Mouse (Mus musculus) liver, embryonic 14.5 days (tissue): ENCODE data around the gene Mad1l1. TPM values are rescaled to one million over a fixed set of nuclear protein-coding genes. Genes with fewer than 3 reads are reported as not detected.

Source experiments
- ATAC-seq: fragments of 200-750 bp; cut with Nextera tagmentation; 2 replicates; pipeline ENCODE4 v1.8.0; 2017; ENCODE audit warnings: moderate number of reproducible peaks, mild to moderate bottlenecking, moderate library complexity; ENCODE audit not compliant: insufficient read depth
- DNase-seq, 3 experiments: peaks; one replicate each; pipeline ENCODE4 v3.0.0-alpha.2; 2012 to 2013; ENCODE audit warnings: low read depth in 3 of 3, low spot score in 3 of 3
- H3K27ac ChIP-seq: fragments of 300-500 bp; sonication (generic); 2 replicates; pipeline ENCODE4 v1.5.1; 2014; ENCODE audit warnings: moderate library complexity, mild to moderate bottlenecking, control low read depth, inconsistent platforms
- H3K27me3 ChIP-seq: fragments of 300-500 bp; sonication (generic); 2 replicates; pipeline ENCODE4 v1.6.1; 2014; ENCODE audit warnings: mild to moderate bottlenecking, low read length, moderate library complexity; ENCODE audit not compliant: control insufficient read depth, insufficient read depth
- H3K36me3 ChIP-seq: fragments of 300-500 bp; sonication (generic); replicated peaks from 2 replicates; pipeline ENCODE4 v1.6.1; 2014; ENCODE audit warnings: low read depth; ENCODE audit not compliant: control insufficient read depth, insufficient read depth
- H3K4me1 ChIP-seq, 2 experiments: fragments of 200-500 bp in 1 of 2; fragments of 300-500 bp in 1 of 2; sonication (generic) in 1 of 2; replicated peaks; 2 replicates each; pipeline ENCODE4 v1.6.1; 2012 to 2014; ENCODE audit warnings: antibody characterized with exemption in 1 of 2, inconsistent platforms in 1 of 2, low read length in 1 of 2; ENCODE audit not compliant: control insufficient read depth in 2 of 2, insufficient read depth in 2 of 2
- H3K4me2 ChIP-seq: fragments of 300-500 bp; sonication (generic); 2 replicates; pipeline ENCODE4 v1.6.1; 2014; ENCODE audit warnings: low read depth, mild to moderate bottlenecking, control low read depth, moderate library complexity
- H3K4me3 ChIP-seq, 2 experiments: fragments of 200-500 bp in 1 of 2; fragments of 300-500 bp in 1 of 2; sonication (generic) in 1 of 2; 2 replicates each; pipeline ENCODE4 v1.5.1; 2012 to 2014; ENCODE audit warnings: low read depth in 2 of 2, low read length in 2 of 2, mild to moderate bottlenecking in 2 of 2, control low read depth in 1 of 2, inconsistent platforms in 1 of 2, moderate library complexity in 1 of 2; ENCODE audit not compliant: insufficient read depth in 1 of 2
- H3K9ac ChIP-seq: fragments of 300-500 bp; sonication (generic); replicated peaks from 2 replicates; pipeline ENCODE4 v1.6.1; 2014; ENCODE audit warnings: mild to moderate bottlenecking, control low read depth, moderate library complexity
- H3K9me3 ChIP-seq: fragments of 300-500 bp; sonication (generic); 2 replicates; pipeline ENCODE4 v1.6.1; 2016; ENCODE audit warnings: low read length, mixed read lengths; ENCODE audit not compliant: control insufficient read depth
- CTCF ChIP-seq: IDR thresholded peaks from 2 replicates; pipeline ENCODE4 v1.5.1; 2016; ENCODE audit warnings: antibody characterized with exemption, low read depth, control low read depth
- EP300 ChIP-seq: IDR thresholded peaks from 2 replicates; pipeline ENCODE4 v1.6.1; 2016; ENCODE audit warnings: antibody characterized with exemption, low read depth
- WGBS: fragments of 180-500 bp; shearing (Covaris S2); extraction: QIAGEN DNeasy Blood & Tissue Kit; methylation state at CpG from one replicate; pipeline ENCODE4 v1.1.7; 2014; ENCODE audit not compliant: insufficient replicate concordance; 5-methylcytosine and 5-hydroxymethylcytosine counted together
- polyA plus RNA-seq, 2 experiments: library from polyadenylated mRNA; depleted of rRNA in 1 of 2; stranded (reverse) in 1 of 2; unstranded in 1 of 2; fragments of >200 nt; fragmentation: Nextera tagmentation in 1 of 2; extraction: Ambion mirVana in 1 of 2; gene quantifications; 2 replicates each; pipeline versions ENCODE4 v1.2.1 to v1.2.3; 2012 to 2014

Mad1l1 gene
- polyA plus RNA-seq, 2 experiments = 15.5 to 16.9 TPM

GRCm38 (mm10) chr5:140215471-140216087 lies 105.8 kb downstream of the Mad1l1 start:
- WGBS = 65% methylated on average over 4 of the region's 4 CpGs

GRCm38 (mm10) chr5:140213001-140213400 lies 108.4 kb downstream of the Mad1l1 start:
- Histone ChIP-seq H3K36me3 (no peaks in the 10 kb centered on the region), H3K9ac (no peak overlapping the region), H3K4me2 (no peak overlapping the region), H3K27me3 (no peaks in the 10 kb centered on the region), H3K4me3 (no peak overlapping the region), H3K9me3 (no peaks in the 10 kb centered on the region), H3K27ac (no peak overlapping the region), H3K4me1 (peaks cover 18 to 22% of the 10 kb centered on the region in 2 experiments)
- ATAC-seq = no peak
- TF ChIP-seq EP300 (no peak), CTCF (no peak)
- WGBS = 73% methylated on average over 4 of the region's 4 CpGs
- no peak for DNase-seq

More at GRCm38 (mm10) chr5:140215471-140216087, 105.8 kb downstream of the Mad1l1 start:
- Histone ChIP-seq H3K27ac (no peak overlapping the region), H3K4me2 (no peak overlapping the region), H3K27me3 (no peaks in the 10 kb centered on the region), H3K9me3 (no peaks in the 10 kb centered on the region), H3K9ac (no peak overlapping the region), H3K36me3 (no peaks in the 10 kb centered on the region), H3K4me3 (no peak overlapping the region), H3K4me1 (no peaks in the 10 kb centered on the region; a peak in 1 of 4 replicates)
- TF ChIP-seq CTCF = no peak
- no peak for TF ChIP-seq EP300
- no peak for DNase-seq
- no peak for ATAC-seq

GRCm38 (mm10) chr5:140210417-140211184 lies 110.8 kb downstream of the Mad1l1 start:
- ATAC-seq (no peak), DNase-seq (no peak)
- Histone ChIP-seq H3K9me3 (no peaks in the 10 kb centered on the region), H3K4me2 (no peak overlapping the region), H3K36me3 (no peaks in the 10 kb centered on the region), H3K27ac (no peak overlapping the region), H3K9ac (no peak overlapping the region), H3K27me3 (no peaks in the 10 kb centered on the region), H3K4me3 (no peak overlapping the region), H3K4me1 (peaks cover 18 to 25% of the 10 kb centered on the region in 2 experiments)
- 37% methylated on average over 6 of the region's 6 CpGs for WGBS
- no peak for TF ChIP-seq EP300

GRCm38 (mm10) chr5:140208743-140209409 lies 112.5 kb downstream of the Mad1l1 start:
- WGBS = 7% methylated on average over 19 of the region's 19 CpGs
- H3K4me2 ChIP-seq = peak overlapping the region; percentile 64
- H3K4me3 ChIP-seq = peak overlapping the region in 1 of 2 experiments; percentile 16; a peak in 1 of 4 replicates
- peaks cover 18 to 28% of the 10 kb centered on the region in 2 experiments for H3K4me1 ChIP-seq
- DNase-seq (peak; percentile 66 to 75 (median 69)), ATAC-seq (peak; percentile 99)
- peak overlapping the region; percentile 73 for H3K27ac ChIP-seq
- no peaks in the 10 kb centered on the region for H3K36me3 ChIP-seq
- no peaks in the 10 kb centered on the region for H3K27me3 ChIP-seq
- peak; percentile 78 for TF ChIP-seq EP300
- TF ChIP-seq CTCF = peak; percentile 40
- peak overlapping the region; percentile 53 for H3K9ac ChIP-seq
- H3K9me3 ChIP-seq = no peaks in the 10 kb centered on the region
